Mouse (Mus musculus) embryonic fibroblast, embryonic 13.5 days (primary cell): ENCODE results near the gene Nat8.

Source experiments
- CTCF ChIP-seq: IDR thresholded peaks from 2 replicates; pipeline ENCODE4 v1.5.1; 2011; ENCODE audit warnings: mild to moderate bottlenecking, control low read depth, low read length, moderate library complexity, borderline replicate concordance; ENCODE audit not compliant: insufficient read depth
- POLR2A ChIP-seq: IDR thresholded peaks from 2 replicates; pipeline ENCODE4 v1.6.1; 2011; ENCODE audit warnings: low read depth, mild to moderate bottlenecking, control low read depth, low read length, moderate library complexity

DNA sequence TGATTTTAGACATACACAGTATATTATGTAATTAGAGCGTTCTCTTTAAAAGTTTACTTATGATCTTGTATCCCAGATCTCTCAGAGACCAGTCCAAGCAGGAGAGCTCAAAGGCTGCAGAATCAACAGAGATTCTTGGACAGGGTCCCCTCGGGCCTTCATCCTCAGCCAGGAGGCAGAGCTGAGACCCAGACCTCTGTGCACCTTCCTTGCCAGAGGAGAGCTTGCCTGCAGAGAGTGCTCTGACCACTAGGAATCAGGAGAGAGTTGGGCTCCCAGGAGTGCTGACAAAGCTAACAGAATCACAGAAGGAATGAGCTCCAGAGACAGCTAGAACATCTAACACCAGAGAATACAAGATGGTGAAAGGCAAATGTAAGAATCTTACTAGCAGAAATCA lies 18.5 kb downstream of the Nat8 start:
- TF ChIP-seq POLR2A (no peak), CTCF (no peak)
